Mouse (Mus musculus): ENCODE measurements around the gene Pole4. TPM values are rescaled to one million over a fixed set of nuclear protein-coding genes. Genes with fewer than 3 reads are reported as not detected.
"Not testable (repeated sequence)": the region's sequence is repeated elsewhere in the genome, so short reads cannot be mapped to it uniquely, and the experiment has no call there.

Gene Pole4
- polyA plus RNA-seq, 1 experiment from 2014 or later = 57.4 TPM

DNA sequence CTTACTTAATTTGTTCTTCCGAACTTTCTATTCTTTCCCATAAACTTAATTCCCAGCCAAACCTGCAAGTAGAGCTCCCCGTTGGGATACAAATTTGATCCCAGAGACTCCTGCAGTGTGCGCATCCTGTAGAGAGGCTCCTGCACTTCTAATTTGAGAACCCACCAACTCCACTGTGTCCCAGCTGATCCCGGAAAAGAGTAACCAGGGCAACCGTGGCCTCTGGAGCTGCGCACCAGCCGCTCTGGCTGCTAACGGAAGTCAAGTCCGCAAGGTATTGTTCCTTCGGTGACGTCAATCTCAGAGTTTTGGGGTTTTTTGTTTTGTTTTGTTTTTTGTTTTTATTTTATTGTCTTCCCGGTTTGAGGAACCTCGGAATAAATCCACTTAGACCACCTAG is 10.5 kb downstream of the Pole4 start:
- no peak overlapping the region for H3K9ac ChIP-seq (replicated peaks; ENCODE audit: low read depth)
- H3K4me1 ChIP-seq (ENCODE audit: insufficient read depth, low read depth, low read length) = no peaks in the 10 kb centered on the region
- no peaks in the 10 kb centered on the region for H3K27me3 ChIP-seq (replicated peaks; ENCODE audit: insufficient read depth, low read length)
- DNase-seq (ENCODE audit: low spot score) = no peak
- H3K9me3 ChIP-seq (ENCODE audit: low read length) = no peaks in the 10 kb centered on the region
- TF ChIP-seq EP300 (IDR thresholded peaks at IDR 0.05) (no peak), CTCF (IDR thresholded peaks at IDR 0.05) (no peak)
- 57% methylated on average over 13 of the region's 13 CpGs for WGBS
- no peak overlapping the region for H3K27ac ChIP-seq (ENCODE audit: low read length)
- H3K4me2 ChIP-seq (replicated peaks; ENCODE audit: low read depth, low read length) = 0 out of 2 replicates have a peak overlapping the region, but pooled peaks have one; percentile 5
- no peak for ATAC-seq
- no peaks in the 10 kb centered on the region for H3K36me3 ChIP-seq (ENCODE audit: insufficient read depth, low read length)
- H3K4me3 ChIP-seq (ENCODE audit: low read depth, low read length) = no peak overlapping the region

DNA sequence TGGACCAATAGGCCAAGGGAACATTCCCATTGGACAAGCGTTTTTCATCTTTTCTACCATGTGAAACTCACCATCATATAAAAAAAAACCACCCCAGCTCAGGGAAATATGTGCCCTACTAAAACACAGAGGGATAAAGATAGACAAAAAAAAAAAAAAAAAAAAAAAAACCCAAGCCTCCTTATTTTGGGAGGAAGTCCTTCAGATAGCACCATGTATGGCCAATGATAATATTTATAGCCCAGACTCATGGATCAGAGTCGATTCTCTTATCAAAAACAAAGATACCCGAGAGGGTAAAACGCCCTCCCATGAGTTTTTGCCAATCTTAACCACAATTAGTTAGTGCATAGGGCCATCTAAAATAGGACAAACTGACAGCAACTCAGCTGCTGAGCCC is 15.7 kb downstream of the Pole4 start:
- Histone ChIP-seq H3K9ac (replicated peaks; ENCODE audit: low read depth) (no peak overlapping the region), H3K4me1 (ENCODE audit: insufficient read depth, low read depth, low read length) (no peaks in the 10 kb centered on the region), H3K4me3 (ENCODE audit: low read depth, low read length) (no peak overlapping the region), H3K4me2 (replicated peaks; ENCODE audit: low read depth, low read length) (no peak overlapping the region), H3K27me3 (replicated peaks; ENCODE audit: insufficient read depth, low read length) (no peaks in the 10 kb centered on the region), H3K36me3 (ENCODE audit: insufficient read depth, low read length) (no peaks in the 10 kb centered on the region), H3K27ac (ENCODE audit: low read length) (no peak overlapping the region), H3K9me3 (ENCODE audit: low read length) (no peaks in the 10 kb centered on the region)
- no peak for DNase-seq (ENCODE audit: low spot score)
- no peak for ATAC-seq
- no peak for TF ChIP-seq CTCF (IDR thresholded peaks at IDR 0.05)
- TF ChIP-seq EP300 (IDR thresholded peaks at IDR 0.05) = no peak
- WGBS = 78% methylated on average over 4 of the region's 4 CpGs

DNA sequence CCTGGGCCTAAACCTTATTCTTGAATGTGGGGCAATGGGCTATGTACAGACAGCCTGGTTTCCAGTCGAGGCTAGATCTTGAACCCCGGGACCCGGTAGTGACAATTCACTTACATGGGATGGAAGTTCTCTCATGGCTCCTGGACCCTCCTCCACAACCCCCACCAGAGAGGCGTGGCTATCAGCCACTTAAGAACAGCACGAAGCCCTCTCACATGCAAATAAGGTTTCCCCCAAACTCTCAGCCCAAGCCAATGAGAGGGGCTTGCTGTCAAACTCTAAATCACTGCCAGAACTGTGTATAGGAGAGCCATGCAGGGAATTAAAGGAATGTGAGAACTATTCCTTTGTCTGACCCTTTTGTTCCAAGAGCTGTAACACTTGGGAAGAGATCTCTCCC is 16.6 kb downstream of the Pole4 start:
- H3K36me3 ChIP-seq (ENCODE audit: insufficient read depth, low read length); H3K4me3 ChIP-seq (ENCODE audit: low read depth, low read length): not testable (repeated sequence)

DNA sequence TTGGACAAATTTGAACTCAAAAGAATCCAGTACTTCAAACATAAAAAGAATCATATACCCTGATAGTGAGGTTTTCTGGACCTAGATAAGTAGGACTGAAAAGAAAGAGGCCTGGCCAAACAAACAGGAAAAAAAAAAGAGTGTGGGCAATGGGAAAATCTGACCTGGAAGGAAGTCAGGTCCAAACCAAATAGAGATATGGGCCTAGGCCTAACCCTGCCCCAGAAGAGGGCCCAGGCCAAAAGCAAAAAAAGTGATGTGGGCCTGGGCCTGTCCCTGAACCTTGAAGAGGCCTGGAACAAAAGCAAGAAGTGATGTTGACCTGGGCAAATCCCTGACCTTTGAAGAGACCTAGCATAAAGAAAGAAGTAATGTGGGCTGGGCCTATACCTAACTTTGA is 21.0 kb downstream of the Pole4 start:
- ATAC-seq (no peak), DNase-seq (ENCODE audit: low spot score) (no peak)
- no peaks in the 10 kb centered on the region for H3K9me3 ChIP-seq (ENCODE audit: low read length)
- no peak for TF ChIP-seq CTCF (IDR thresholded peaks at IDR 0.05)
- TF ChIP-seq EP300 (IDR thresholded peaks at IDR 0.05) = no peak
- H3K27ac ChIP-seq (ENCODE audit: low read length) = no peak overlapping the region
- no peaks in the 10 kb centered on the region for H3K36me3 ChIP-seq (ENCODE audit: insufficient read depth, low read length)
- H3K4me1 ChIP-seq (ENCODE audit: insufficient read depth, low read depth, low read length) = no peaks in the 10 kb centered on the region
- no peaks in the 10 kb centered on the region for H3K27me3 ChIP-seq (replicated peaks; ENCODE audit: insufficient read depth, low read length)
- no peak overlapping the region for H3K4me3 ChIP-seq (ENCODE audit: low read depth, low read length)
- no peak overlapping the region for H3K4me2 ChIP-seq (replicated peaks; ENCODE audit: low read depth, low read length)
- no peak overlapping the region for H3K9ac ChIP-seq (replicated peaks; ENCODE audit: low read depth)

More for the DNA sequence above, 16.6 kb downstream of the Pole4 start:
- H3K27ac ChIP-seq (ENCODE audit: low read length); DNase-seq (ENCODE audit: low spot score); ATAC-seq; H3K4me1 ChIP-seq (ENCODE audit: insufficient read depth, low read depth, low read length); H3K9me3 ChIP-seq (ENCODE audit: low read length); H3K27me3 ChIP-seq (replicated peaks; ENCODE audit: insufficient read depth, low read length); H3K4me2 ChIP-seq (replicated peaks; ENCODE audit: low read depth, low read length); H3K9ac ChIP-seq (replicated peaks; ENCODE audit: low read depth): not testable (repeated sequence)
- 60% methylated on average over 5 of the region's 5 CpGs for WGBS

DNA sequence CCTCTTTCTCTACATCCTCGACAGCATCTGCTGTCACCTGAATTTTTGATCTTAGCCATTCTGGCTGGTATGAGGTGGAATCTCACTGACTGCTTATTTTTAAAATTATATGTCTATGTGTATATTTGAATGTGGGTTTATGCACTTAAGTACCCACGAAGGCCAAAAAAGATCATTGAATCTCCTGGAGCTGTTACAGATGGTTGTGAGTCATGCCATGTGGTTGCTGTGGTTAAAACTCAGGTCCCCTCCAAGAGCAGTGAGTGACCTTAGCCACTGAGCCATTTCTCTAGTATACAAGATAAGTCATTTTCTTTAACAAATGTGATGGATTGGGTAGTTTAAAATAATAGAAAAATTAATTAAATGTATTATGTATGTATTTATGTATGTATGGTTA is 25.9 kb downstream of the Pole4 start:
- not testable (repeated sequence) for H3K4me3 ChIP-seq (ENCODE audit: low read depth, low read length); ATAC-seq; H3K27me3 ChIP-seq (replicated peaks; ENCODE audit: insufficient read depth, low read length); H3K9ac ChIP-seq (replicated peaks; ENCODE audit: low read depth); H3K4me2 ChIP-seq (replicated peaks; ENCODE audit: low read depth, low read length); H3K4me1 ChIP-seq (ENCODE audit: insufficient read depth, low read depth, low read length); H3K27ac ChIP-seq (ENCODE audit: low read length); DNase-seq (ENCODE audit: low spot score); H3K36me3 ChIP-seq (ENCODE audit: insufficient read depth, low read length); H3K9me3 ChIP-seq (ENCODE audit: low read length)
- 68% methylated on average over 2 of the region's 2 CpGs for WGBS

DNA sequence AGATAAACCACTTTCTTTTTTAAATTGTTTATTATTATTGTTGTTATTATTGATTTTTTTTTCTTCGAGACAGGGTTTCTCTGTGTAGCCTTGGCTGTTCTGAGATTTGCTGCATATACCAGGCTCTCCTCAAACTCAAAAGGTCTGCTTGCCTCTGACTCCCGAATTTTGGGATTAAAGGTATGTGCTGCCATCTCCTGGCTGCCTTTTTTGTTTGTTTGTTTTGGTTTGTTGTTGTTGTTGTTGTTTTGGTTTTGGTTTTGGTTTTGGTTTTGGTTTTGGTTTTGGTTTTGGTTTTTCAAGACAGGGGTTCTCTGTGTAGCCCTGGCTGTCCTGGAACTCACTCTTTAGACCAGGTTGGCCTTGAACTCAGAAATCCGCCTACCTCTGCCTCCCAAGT is 27.5 kb downstream of the Pole4 start:
- not testable (repeated sequence) for ATAC-seq; H3K27me3 ChIP-seq (replicated peaks; ENCODE audit: insufficient read depth, low read length); DNase-seq (ENCODE audit: low spot score); H3K4me2 ChIP-seq (replicated peaks; ENCODE audit: low read depth, low read length); H3K9me3 ChIP-seq (ENCODE audit: low read length); H3K27ac ChIP-seq (ENCODE audit: low read length); H3K4me1 ChIP-seq (ENCODE audit: insufficient read depth, low read depth, low read length); H3K4me3 ChIP-seq (ENCODE audit: low read depth, low read length); H3K9ac ChIP-seq (replicated peaks; ENCODE audit: low read depth); H3K36me3 ChIP-seq (ENCODE audit: insufficient read depth, low read length)
- 72% methylated on average over 3 of the region's 3 CpGs for WGBS

DNA sequence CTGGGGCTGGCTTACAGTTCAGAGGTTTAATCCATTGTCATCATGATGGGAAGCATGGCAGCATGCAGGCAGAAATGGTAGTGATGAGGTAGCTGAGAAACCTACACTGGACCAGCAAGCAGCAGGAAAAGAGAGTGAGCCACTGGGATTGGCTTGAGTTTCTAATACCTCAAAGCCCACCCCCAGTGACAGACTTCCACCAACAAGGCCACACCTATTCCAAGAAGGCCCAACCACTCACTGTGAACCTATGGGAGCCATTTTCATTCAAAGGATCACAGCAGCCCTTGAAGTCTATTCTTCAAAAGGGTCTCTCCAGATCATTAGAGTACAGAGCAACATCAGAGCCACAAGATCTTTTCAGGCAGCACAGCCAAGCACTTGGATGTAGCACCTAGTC is 38.7 kb downstream of the Pole4 start:
- TF ChIP-seq EP300 (IDR thresholded peaks at IDR 0.05) = no peak
- TF ChIP-seq CTCF (IDR thresholded peaks at IDR 0.05) = no peak
- ATAC-seq (no peak), DNase-seq (ENCODE audit: low spot score) (no peak)
- no peaks in the 10 kb centered on the region for H3K4me1 ChIP-seq (ENCODE audit: insufficient read depth, low read depth, low read length)
- no peak overlapping the region for H3K4me3 ChIP-seq (ENCODE audit: low read depth, low read length)
- H3K9ac ChIP-seq (replicated peaks; ENCODE audit: low read depth) = no peak overlapping the region
- H3K9me3 ChIP-seq (ENCODE audit: low read length) = no peaks in the 10 kb centered on the region
- H3K4me2 ChIP-seq (replicated peaks; ENCODE audit: low read depth, low read length) = no peak overlapping the region
- H3K36me3 ChIP-seq (ENCODE audit: insufficient read depth, low read length) = no peaks in the 10 kb centered on the region
- no peaks in the 10 kb centered on the region for H3K27me3 ChIP-seq (replicated peaks; ENCODE audit: insufficient read depth, low read length)
- no peak overlapping the region for H3K27ac ChIP-seq (ENCODE audit: low read length)

All from lung, postnatal 0 days (tissue).